Mouse (Mus musculus): ENCODE measurements at regions not wholly inside any gene's neighbourhood (a gene's known extent, or its start where the extent isn't known, plus 50 kb on each side); places are given as distances from the start of the nearest gene placed in this dataset.

DNA sequence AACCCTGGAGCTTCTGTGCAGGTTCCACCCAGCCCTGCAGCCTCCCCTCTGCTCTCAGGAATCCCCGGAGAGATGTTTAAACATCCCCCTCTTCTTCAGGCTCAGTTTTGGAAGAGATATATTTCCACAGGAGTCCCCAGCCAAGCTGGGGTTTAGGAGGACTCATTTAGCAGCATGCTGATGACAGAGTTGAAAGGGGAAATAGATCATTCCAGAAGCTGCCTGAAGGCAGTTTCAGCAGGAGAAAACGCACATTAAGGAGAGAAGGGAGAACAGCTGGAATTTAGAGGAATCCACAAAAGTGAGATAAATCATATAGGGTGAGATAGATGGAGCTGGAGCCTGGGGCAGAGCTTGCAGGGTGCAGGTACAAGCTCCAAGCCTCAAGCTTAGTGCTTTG is 357.6 kb upstream of the Gm10131 start:
- in situ Hi-C loops (cut with MboI, MseI): no loop called here

DNA sequence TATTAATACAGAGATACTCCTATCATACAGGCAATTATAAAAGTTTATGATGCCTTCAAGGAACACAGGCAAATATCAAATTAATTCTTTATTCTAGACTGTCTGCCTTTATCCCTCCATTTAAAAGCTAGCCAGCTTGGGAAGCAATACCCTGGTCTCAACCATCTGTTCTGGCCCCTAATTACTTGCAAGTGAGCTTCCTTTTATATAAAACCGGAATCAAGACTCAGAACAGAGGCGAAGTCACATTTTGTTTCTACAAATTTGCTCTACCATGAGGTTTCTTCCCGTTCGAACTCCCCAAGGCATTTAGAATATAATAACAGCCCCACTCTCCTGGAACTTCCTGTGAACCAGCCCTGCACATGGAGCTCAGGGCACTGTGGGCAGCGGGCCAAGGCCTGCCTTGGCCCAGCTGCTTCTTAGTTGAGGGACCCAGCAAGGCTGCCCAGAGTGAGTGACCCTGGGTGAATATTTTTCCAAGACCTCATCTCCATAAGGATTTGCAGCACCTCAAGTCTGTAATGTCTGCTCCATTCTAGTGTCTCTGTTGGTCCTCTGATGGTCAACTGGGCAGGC is 355.3 kb upstream of the Gm10131 start:
- in situ Hi-C loops (cut with MboI, MseI): no loop called here

DNA sequence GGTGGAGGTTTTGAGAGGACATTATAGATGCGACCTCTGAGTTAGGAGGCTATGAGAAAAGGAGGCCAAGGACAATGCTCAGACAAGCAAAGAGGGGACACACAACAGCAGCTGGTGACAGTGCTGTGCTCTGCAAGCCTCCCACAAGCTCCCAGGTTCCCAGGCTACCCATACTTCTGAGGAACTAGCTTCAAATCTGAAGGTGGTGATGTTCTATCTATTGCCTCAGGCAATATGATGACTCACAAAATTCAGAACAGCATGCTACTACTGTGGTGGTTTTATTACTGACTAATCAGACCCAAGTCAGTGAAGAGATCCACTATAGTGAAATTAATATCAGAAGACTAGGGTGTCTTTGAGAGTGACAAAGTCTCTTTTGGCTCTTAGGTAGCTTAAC is 353.9 kb upstream of the Gm10131 start:
- in situ Hi-C loops (cut with MboI, MseI): no loop called here

DNA sequence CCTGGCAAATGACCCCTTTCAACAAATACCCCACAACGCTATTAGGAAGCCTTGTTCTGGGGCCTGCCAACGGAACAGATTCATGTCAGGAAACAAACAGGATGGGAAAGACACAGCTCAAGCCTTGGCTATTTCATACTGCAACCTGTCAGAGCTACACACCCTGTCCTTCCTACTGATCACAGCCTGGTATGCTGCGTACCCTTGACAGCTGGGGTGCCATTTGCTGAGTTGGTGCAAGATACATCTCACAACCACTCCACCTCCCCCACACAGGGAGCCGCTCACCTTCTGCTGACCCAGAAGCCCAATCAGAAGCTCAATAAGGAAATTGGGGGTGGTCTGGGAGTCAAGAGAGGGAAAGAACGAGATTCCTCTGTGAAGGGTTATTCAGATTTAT is 350.7 kb upstream of the Gm10131 start:
- in situ Hi-C loops (cut with MboI, MseI): no loop called here

GRCm38 (mm10) chr8:34458300-34458699 is 346.8 kb upstream of the Gm10131 start:
- in situ Hi-C loops (cut with MboI, MseI): no loop called here

DNA sequence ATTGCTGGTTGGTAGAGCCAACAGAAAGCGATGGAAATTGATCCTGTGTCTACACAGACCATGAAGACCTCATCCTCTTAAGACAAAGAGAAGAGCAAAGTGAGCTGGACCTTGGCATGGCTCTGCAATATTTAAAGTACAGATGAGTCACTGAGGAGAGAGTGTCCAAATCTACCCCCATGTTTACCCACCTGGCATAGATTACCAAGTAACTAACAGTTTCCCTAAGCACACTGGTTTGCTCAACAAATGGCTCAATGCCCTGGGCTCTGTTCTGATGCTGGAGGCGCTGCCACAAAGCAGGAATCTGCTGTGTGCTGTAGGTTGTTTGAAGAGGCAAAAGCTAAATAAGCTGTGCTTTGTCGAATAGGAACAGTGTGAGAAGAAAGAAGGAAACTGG is 345.0 kb upstream of the Gm10131 start:
- in situ Hi-C loops (cut with MboI, MseI): no loop called here

DNA sequence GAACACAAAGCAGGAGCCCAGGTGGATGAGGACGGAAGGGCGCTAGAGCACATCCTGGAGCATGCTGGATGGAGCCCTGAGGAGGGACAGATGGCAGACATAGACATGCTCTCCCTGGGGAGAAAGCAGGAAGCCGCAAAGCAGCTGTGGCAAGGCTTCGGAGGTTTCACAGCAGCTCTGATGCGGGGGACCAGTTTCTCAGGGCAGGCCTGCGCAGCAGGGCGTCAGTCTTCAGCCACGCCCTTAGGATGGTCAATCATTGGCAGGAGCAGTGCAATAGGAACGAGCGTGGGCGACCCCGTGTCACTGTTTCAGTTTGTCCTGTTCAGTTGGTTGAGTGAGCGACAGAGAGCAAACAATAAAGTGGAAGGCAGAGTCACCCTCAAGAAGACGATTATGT is 343.8 kb upstream of the Gm10131 start:
- in situ Hi-C loops (cut with MboI, MseI): no loop called here

GRCm38 (mm10) chr8:34452811-34453210 is 341.3 kb upstream of the Gm10131 start:
- in situ Hi-C loops (cut with MboI, MseI): no loop called here

DNA sequence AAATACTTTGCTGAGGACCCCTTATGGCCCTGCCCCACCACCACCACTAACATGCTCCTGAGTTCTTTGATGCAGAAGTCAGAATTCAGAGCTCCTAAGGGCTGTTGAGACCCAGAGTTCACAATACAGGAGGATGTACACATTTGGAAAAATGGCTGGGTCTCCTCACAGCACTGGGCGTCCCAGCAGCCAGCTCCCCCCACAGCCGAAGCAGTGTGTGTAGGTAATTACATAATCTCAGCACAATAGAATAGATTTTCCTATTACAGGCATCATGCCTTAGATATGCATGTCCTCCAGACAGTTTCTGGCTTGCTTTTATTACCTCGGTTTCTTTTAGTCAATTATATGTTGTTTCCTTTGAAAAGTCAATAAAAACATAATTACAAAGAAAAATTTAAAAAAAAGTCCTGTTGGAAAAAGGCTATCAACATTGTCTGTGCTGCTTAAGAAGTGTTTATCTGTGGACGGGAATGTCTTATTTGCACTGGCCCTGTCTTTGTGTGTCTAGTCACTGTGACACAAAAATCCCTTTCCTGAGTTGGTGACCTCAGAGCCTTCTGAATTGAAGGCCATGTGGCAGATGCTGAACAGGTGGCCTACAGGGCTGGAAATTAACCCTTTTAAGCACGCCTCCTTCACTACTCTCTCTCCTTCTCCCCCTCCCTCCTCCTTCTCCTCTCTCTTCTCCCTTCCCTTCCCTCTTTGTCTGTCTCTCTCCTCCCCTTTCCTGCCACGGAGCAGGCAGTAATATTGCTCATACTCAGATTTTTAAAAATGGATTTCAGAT is 339.9 kb upstream of the Gm10131 start:
- in situ Hi-C loops (cut with MboI, MseI): no loop called here

GRCm38 (mm10) chr8:34449391-34450044 is 338.0 kb upstream of the Gm10131 start:
- in situ Hi-C loops (cut with MboI, MseI): loop anchor here (10.0 kb wide), 1 partner anchor 715 kb away; no protein-coding TSS in a partner anchor

DNA sequence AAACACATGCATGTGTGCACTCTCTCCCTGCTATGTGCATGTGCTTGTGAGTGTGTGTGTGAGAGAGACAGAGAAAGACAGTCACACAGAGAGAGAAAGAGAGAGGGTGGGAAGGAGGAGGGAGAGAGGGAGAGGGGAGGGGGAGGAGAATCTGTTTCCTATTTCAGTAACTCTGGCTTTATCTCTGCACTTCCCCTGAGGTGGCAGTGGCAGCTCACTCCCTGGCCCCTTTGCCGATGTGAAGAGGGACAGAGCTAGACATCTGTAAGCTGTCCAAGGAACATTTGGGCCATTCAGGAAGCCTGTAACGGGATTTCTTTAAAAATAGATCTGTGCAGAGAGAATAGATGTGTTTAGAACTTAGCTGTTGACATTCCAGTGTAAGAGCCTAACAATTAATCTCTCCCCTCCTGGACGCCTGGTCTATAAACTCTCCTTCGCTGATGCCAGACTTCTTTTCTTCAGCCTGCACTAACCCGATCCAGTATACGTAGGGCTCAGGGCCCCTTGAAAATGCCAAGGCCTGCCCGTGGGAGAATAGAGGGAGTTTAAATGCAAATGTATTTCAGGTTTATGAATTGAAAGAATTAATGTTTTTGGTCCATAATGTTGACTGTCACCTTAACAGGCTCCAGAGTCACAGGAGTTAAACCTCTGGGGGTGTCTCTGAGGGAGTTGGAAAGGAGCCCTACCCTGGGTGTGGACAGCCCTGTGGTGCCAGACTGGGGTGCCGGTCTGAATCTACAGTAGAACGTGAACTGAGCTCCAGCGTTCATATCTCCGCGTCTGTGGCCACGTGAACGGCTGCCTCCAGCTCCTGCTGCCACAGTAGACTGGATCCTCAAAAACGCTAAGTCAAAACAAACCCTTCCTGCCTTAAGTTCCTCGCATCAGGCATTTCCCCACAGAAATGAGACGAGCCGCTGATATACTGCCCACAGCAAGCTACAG is 336.6 kb upstream of the Gm10131 start:
- in situ Hi-C loops (cut with MboI, MseI): loop anchor here (10.0 kb wide), 1 partner anchor 717 kb away; no protein-coding TSS in a partner anchor

- in situ Hi-C loops (cut with MboI, MseI): loop anchor here (10.0 kb wide), 1 partner anchor 722 kb away; no protein-coding TSS in a partner anchor
Observed at GRCm38 (mm10) chr8:34442688-34443087, 331.2 kb upstream of the Gm10131 start.

DNA sequence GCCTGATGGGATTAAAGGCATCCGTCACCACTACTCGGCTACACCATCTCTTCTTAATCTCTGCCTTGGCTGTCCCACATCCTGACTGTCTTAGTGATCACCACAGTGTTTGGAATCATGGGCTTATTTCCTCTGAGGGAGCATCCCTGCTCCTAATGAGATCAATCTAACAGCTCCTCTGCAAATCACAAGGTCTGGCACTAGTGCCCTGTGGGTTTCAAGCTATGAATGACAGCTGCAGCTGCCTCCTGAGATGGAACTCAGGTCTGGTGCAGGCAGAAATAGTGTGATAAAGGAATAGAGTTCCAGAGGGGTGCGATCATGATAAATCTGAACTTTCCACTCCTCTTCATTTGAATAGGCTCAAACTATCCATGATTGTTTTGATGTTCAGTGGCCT is 330.2 kb upstream of the Gm10131 start:
- in situ Hi-C loops (cut with MboI, MseI): loop anchor here (10.0 kb wide), 1 partner anchor 723 kb away; no protein-coding TSS in a partner anchor

- in situ Hi-C loops (cut with MboI, MseI): loop anchor here (10.0 kb wide), 1 partner anchor 724 kb away; no protein-coding TSS in a partner anchor
Observed at GRCm38 (mm10) chr8:34440771-34441170, 329.2 kb upstream of the Gm10131 start.

DNA sequence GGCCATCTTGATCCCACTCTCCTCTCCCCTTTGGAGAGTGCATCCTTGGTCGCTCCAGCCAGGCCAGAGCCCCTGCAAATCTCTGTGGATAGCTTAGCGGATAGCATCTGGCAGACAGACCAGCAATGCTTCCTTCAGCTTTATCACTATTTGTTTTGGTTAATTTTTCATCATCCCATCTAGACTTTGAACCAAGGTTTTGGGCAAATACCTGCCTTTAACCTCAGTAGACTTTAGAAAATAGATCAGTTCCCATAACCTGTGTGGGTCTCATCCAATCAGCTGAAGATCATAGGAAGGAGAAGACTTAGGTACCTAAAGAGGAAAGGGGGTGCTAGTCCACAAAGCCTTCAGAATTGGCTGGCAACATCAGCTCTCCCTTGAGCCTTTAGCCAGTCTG is 327.2 kb upstream of the Gm10131 start:
- in situ Hi-C loops (cut with MboI, MseI): no loop called here

GRCm38 (mm10) chr8:34431985-34432384 is 320.4 kb upstream of the Gm10131 start:
- in situ Hi-C loops (cut with MboI, MseI): no loop called here

DNA sequence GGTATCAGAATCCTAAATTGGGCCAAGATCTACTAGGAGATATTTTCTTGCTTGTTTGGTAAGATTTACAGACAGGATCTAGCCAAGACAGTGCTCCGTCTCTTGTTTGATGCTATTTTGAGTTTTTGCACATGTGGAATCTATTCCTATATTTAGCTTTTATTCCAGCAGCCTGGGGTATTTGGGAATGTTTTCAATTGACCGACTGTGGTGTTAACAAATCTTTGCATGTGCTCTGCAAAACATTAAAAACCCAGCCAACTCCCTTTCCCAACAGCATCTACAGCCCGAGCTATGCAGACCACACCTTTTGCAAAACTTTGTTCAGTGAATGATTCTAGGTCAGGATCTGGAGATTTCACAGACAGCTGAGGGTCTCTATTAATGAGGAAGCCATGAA is 317.7 kb upstream of the Gm10131 start:
- in situ Hi-C loops (cut with MboI, MseI): no loop called here

DNA sequence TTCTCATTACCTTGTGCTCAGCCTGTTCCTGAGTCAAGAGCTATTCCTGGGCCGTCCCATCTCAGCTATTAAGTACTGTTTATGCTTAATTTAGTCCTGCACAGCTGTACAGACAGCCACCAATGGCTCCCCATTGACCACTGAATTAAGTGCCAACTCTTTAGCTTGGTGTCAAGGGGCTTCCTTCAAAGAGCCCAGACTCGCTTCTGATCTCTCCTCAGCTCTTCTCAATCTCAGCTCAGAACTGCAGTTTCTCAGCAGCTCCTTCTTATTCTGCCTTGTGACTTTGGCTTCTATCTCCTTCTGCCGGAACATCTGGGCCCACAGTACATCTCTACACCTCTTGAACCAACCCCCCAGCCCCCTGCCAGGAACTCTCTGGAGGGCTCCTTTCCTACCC is 290.0 kb upstream of the Gm10131 start:
- in situ Hi-C loops (cut with MboI, MseI): no loop called here

DNA sequence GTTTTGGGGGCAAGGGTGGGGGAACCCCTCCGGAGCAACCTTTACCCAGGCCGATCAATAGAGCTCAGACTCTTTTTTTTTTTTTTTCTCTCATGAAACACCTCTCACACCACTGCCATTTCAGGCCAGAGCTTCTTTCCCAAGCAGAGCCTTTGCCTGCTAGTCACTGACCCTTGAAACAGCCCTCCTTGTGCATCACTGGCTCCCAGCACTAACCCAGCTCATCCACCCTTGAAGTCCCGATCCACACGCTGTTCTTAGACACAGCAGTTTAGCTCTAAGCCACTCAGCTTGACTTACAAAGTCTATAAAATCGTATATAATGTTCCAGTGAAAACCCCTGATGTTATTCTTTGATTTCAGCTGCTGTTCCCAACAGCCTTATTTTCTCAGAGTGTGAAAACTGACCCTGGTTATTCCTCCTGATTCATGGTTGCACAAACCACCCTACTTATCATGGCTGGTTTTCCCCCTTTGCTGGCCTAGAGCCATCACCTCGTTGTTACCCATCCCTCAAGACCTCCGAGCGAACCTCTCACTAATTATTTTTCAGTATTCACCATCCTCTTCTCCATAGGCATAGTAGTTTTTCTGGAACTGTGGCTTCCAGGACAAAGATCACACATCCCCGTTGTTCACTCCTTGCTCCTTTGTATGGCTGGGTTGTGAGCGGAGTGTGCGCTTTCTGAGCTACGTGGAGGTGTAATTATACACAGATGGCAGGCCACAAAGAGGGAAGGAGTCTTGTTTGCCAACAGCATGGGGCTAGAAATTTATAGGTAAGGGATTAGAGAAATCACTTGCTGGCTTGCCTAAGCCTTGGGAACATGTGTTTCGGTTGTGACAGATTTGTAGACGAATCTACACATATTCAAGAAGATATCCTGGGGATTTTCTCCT is 287.6 kb upstream of the Gm10131 start:
- in situ Hi-C loops (cut with MboI, MseI): loop anchor here (5.0 kb wide), 3 partner anchors 83 to 418 kb away; no protein-coding TSS in a partner anchor
